Mouse (Mus musculus) testis, adult 2 months (tissue): ENCODE data around the gene Gm19402.

Experiments
- CTCF ChIP-seq: fragments of 200-500 bp; IDR thresholded peaks from 2 replicates; pipeline ENCODE4 v1.5.1; 2012; ENCODE audit warnings: low read depth, mild to moderate bottlenecking, inconsistent platforms, low read length, moderate library complexity; ENCODE audit not compliant: control insufficient read depth, insufficient read depth, insufficient replicate concordance
- POLR2A ChIP-seq: fragments of 200-500 bp; IDR thresholded peaks from 2 replicates; pipeline ENCODE4 v1.6.1; 2012; ENCODE audit warnings: low read depth, mild to moderate bottlenecking, inconsistent platforms, low read length, moderate library complexity; ENCODE audit not compliant: control insufficient read depth

DNA sequence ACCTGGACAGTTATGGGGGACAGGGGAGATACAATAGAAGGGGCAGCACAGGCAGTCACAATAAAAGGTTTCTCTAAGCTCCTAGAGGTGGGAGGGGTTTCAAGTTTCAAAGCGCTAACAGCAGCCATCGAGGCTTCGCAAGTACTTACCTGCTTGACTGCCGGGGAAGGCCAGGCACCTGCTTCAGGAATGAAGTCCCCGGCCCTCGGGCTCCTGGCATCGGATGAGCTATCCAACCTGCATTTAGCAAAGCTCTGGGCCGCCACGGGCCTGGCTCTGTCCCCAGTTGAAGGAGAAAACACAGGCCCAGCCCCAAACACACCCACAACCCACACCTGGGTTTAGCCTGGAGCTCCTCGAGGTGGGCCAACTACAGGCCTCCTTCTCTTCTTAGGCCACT, 3.5 kb downstream of the Gm19402 start:
- TF ChIP-seq POLR2A (no peak), CTCF (no peak)
